Mouse (Mus musculus): ENCODE measurements around the gene Spint4. TPM values are rescaled to one million over a fixed set of nuclear protein-coding genes. Genes with fewer than 3 reads are reported as not detected.

Gene Spint4
- total RNA-seq, 1 experiment from 2014 or later: not detected

GRCm38 (mm10) chr2:164723276-164723675 is 25.0 kb downstream of the Spint4 start:
- no peak for ATAC-seq (ENCODE audit: extremely low read depth, insufficient number of reproducible peaks, low FRiP score, poor library complexity, severe bottlenecking)

- ATAC-seq (ENCODE audit: extremely low read depth, insufficient number of reproducible peaks, low FRiP score, poor library complexity, severe bottlenecking): peak; percentile 84
Measured at GRCm38 (mm10) chr2:164725895-164726619, 27.8 kb downstream of the Spint4 start.

GRCm38 (mm10) chr2:164731719-164732118 is 33.4 kb downstream of the Spint4 start:
- no peak for ATAC-seq (ENCODE audit: extremely low read depth, insufficient number of reproducible peaks, low FRiP score, poor library complexity, severe bottlenecking)

- ATAC-seq (ENCODE audit: extremely low read depth, insufficient number of reproducible peaks, low FRiP score, poor library complexity, severe bottlenecking): no peak
Measured at GRCm38 (mm10) chr2:164733259-164733658, 35.0 kb downstream of the Spint4 start.

GRCm38 (mm10) chr2:164734839-164735238 is 36.5 kb downstream of the Spint4 start:
- no peak for ATAC-seq (ENCODE audit: extremely low read depth, insufficient number of reproducible peaks, low FRiP score, poor library complexity, severe bottlenecking)

- ATAC-seq (ENCODE audit: extremely low read depth, insufficient number of reproducible peaks, low FRiP score, poor library complexity, severe bottlenecking): no peak
Measured at GRCm38 (mm10) chr2:164735446-164735845, 37.1 kb downstream of the Spint4 start.

- no peak for ATAC-seq (ENCODE audit: extremely low read depth, insufficient number of reproducible peaks, low FRiP score, poor library complexity, severe bottlenecking)
Measured at GRCm38 (mm10) chr2:164737377-164738090, 39.2 kb downstream of the Spint4 start.

- no peak for ATAC-seq (ENCODE audit: extremely low read depth, insufficient number of reproducible peaks, low FRiP score, poor library complexity, severe bottlenecking)
Measured at GRCm38 (mm10) chr2:164739876-164740275, 41.6 kb downstream of the Spint4 start.

GRCm38 (mm10) chr2:164744987-164745386 is 46.7 kb downstream of the Spint4 start:
- no peak for ATAC-seq (ENCODE audit: extremely low read depth, insufficient number of reproducible peaks, low FRiP score, poor library complexity, severe bottlenecking)

- peak; percentile 77 for ATAC-seq (ENCODE audit: extremely low read depth, insufficient number of reproducible peaks, low FRiP score, poor library complexity, severe bottlenecking)
Measured at GRCm38 (mm10) chr2:164745843-164746479, 47.7 kb downstream of the Spint4 start, which contains the start of the genes Wfdc3 and Dnttip1. Gene Wfdc3 (minus strand): TSS chr2:164745931. Gene Dnttip1 (plus strand): TSS chr2:164745983.

GRCm38 (mm10) chr2:164746693-164747092 is 48.4 kb downstream of the Spint4 start:
- ATAC-seq (ENCODE audit: extremely low read depth, insufficient number of reproducible peaks, low FRiP score, poor library complexity, severe bottlenecking): no peak

GRCm38 (mm10) chr2:164748191-164748590 is 49.9 kb downstream of the Spint4 start:
- no peak for ATAC-seq (ENCODE audit: extremely low read depth, insufficient number of reproducible peaks, low FRiP score, poor library complexity, severe bottlenecking)

GRCm38 (mm10) chr2:164748991-164749390 is 50.7 kb downstream of the Spint4 start:
- ATAC-seq (ENCODE audit: extremely low read depth, insufficient number of reproducible peaks, low FRiP score, poor library complexity, severe bottlenecking): no peak

Other genes with a start within 250 kb of the Spint4 start
- 26.4 and 33.5 TPM in 2 replicates for gene Sys1, start 241.5 kb upstream of the Spint4 start, total RNA-seq (2017)
- not detected in 2 replicates for gene Gm20458, start 237.5 kb upstream of the Spint4 start, total RNA-seq (2017)
- not detected in 2 replicates for gene Trp53tg5, start 224.8 kb upstream of the Spint4 start, total RNA-seq (2017)
- 1.3 and 2.3 TPM in 2 replicates for gene Dbndd2, start 212.4 kb upstream of the Spint4 start, total RNA-seq (2017)
- gene Pigt, start 201.0 kb upstream of the Spint4 start, total RNA-seq (2017): 26.2 and 29.7 TPM in 2 replicates
- gene Wfdc2, start 136.1 kb upstream of the Spint4 start, total RNA-seq (2017): not detected in 2 replicates
- not detected in 2 replicates for gene Spint3, start 125.0 kb upstream of the Spint4 start, total RNA-seq (2017)
- not detected in 2 replicates for gene Wfdc6a, start 113.1 kb upstream of the Spint4 start, total RNA-seq (2017)
- gene Eppin, start 104.9 kb upstream of the Spint4 start, total RNA-seq (2017): not detected in 2 replicates
- not detected in 2 replicates for gene Wfdc6b, start 85.0 kb upstream of the Spint4 start, total RNA-seq (2017)
- not detected in 2 replicates for gene Wfdc8, start 84.9 kb upstream of the Spint4 start, total RNA-seq (2017)
- gene Wfdc16, start 59.7 kb upstream of the Spint4 start, total RNA-seq (2017): not detected in 2 replicates
- not detected in 2 replicates for gene Wfdc10, start 42.5 kb upstream of the Spint4 start, total RNA-seq (2017)
- gene Wfdc9, start 41.9 kb upstream of the Spint4 start, total RNA-seq (2017): not detected in 2 replicates
- not detected in 2 replicates for gene Wfdc11, start 24.4 kb upstream of the Spint4 start, total RNA-seq (2017)
- gene Wfdc13, start 13.4 kb upstream of the Spint4 start, total RNA-seq (2017): not detected in 2 replicates
- gene Spint5, start 16.8 kb downstream of the Spint4 start, total RNA-seq (2017): not detected in 2 replicates
- gene Wfdc3, start 47.4 kb downstream of the Spint4 start, total RNA-seq (2017): 0.58 TPM in 1 of 2 replicates, not detected in the other
- gene Dnttip1, start 47.5 kb downstream of the Spint4 start, total RNA-seq (2017): 20.0 and 26.7 TPM in 2 replicates
- gene Ube2c, start 71.4 kb downstream of the Spint4 start, total RNA-seq (2017): 2.8 and 3.7 TPM in 2 replicates
- gene Tnnc2, start 81.5 kb downstream of the Spint4 start, total RNA-seq (2017): not detected in 2 replicates
- 1.6 and 2.6 TPM in 2 replicates for gene Snx21, start 87.3 kb downstream of the Spint4 start, total RNA-seq (2017)
- 35.4 and 39.3 TPM in 2 replicates for gene Acot8, start 106.4 kb downstream of the Spint4 start, total RNA-seq (2017)
- 3.8 and 3.9 TPM in 2 replicates for gene Zswim3, start 106.6 kb downstream of the Spint4 start, total RNA-seq (2017)
- 1.8 and 2.9 TPM in 2 replicates for gene Zswim1, start 124.2 kb downstream of the Spint4 start, total RNA-seq (2017)
- not detected in 2 replicates for gene Spata25, start 130.0 kb downstream of the Spint4 start, total RNA-seq (2017)
- 314 and 340 TPM in 2 replicates for gene Ctsa, start 134.4 kb downstream of the Spint4 start, total RNA-seq (2017)
- gene Neurl2, start 135.0 kb downstream of the Spint4 start, total RNA-seq (2017): 1.4 and 4.1 TPM in 2 replicates
- 8.0 and 11.2 TPM in 2 replicates for gene Pltp, start 159.2 kb downstream of the Spint4 start, total RNA-seq (2017)
- gene Pcif1, start 180.8 kb downstream of the Spint4 start, total RNA-seq (2017): 59.3 and 66.9 TPM in 2 replicates
- gene Zfp335, start 213.3 kb downstream of the Spint4 start, total RNA-seq (2017): 28.2 and 30.4 TPM in 2 replicates
- 611 and 622 TPM in 2 replicates for gene Mmp9, start 242.3 kb downstream of the Spint4 start, total RNA-seq (2017)